Mouse (Mus musculus) kidney, postnatal 10 days (tissue): ENCODE results near the gene Nelfe.
"Not testable (repeated sequence)": the region's sequence is repeated elsewhere in the genome, so short reads cannot be mapped to it uniquely, and the experiment has no call there.

Experiments
- DNase-seq: peaks from one replicate; pipeline ENCODE4 v3.0.0; 2021; ENCODE audit warnings: mixed read lengths

The Nelfe gene

GRCm38 (mm10) chr17:34894074-34894597 is 43.9 kb downstream of the Nelfe start:
- DNase-seq = peak; percentile 97

GRCm38 (mm10) chr17:34894801-34895530 is 44.8 kb downstream of the Nelfe start:
- peak; percentile 77 for DNase-seq

DNA sequence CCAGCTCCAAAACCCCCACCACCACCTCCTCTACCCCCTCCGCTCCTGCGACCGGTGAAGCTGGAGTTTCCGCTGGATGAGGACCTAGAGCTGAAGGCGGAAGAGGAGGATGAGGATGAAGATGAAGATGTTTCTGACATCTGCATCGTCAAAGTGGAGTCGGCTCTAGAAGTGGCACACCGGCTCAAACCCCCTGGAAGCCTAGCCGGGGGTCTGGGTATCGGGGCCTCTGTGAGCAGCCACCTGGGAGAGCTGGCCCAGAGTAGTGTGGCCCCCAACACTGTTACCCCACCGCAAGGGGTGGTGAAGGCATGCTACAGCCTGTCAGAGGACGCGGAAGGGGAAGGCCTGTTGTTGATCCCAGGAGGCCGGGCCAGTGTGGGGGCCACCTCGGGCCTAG is 45.5 kb downstream of the Nelfe start:
- peak; percentile 22 for DNase-seq

GRCm38 (mm10) chr17:34896366-34896765 is 46.2 kb downstream of the Nelfe start:
- DNase-seq = peak; percentile 47

DNA sequence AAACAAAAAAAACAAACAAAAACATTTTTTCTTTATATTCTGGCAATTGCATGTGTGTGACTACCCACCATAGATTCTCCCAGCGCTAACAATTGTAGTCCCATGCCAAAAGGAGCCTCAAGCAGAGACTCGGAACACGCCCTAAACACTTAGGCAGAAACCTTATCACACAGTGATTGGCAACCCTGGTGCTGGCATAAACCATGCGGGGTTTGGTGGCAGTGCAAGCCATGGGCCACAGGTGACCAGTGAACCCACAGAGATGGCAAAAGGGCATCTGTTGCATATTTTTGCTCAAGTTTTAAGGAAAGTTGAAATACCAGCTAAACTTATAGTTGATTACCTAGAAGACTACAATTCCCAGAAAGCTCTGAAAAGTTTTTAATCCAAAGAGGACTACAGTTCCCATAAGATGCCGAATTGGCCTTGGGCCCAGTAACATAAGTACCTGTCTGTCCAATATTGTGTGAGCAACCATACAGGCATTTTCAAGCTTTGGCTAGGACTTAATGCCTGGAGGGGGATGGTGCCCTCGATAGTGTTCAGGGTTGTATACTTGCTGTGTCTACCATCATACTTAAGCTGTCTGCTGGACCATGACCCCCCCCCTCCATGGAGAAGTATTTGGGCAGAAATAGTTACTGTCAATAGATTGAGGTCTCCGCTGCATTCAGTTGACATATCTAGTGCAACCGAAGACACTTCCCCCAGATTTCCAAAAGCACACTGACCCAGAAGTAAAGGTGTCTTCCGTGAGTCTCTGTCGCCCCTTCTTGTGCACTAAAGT is 47.4 kb downstream of the Nelfe start:
- peak; percentile 60 for DNase-seq

GRCm38 (mm10) chr17:34898160-34898586 is 48.0 kb downstream of the Nelfe start, which contains the start of the genes C2 and Ehmt2:
TSS of gene C2 (minus strand) at chr17:34898265.
TSS of gene Ehmt2 (plus strand) at chr17:34898469.
- DNase-seq = peak; percentile 87

DNA sequence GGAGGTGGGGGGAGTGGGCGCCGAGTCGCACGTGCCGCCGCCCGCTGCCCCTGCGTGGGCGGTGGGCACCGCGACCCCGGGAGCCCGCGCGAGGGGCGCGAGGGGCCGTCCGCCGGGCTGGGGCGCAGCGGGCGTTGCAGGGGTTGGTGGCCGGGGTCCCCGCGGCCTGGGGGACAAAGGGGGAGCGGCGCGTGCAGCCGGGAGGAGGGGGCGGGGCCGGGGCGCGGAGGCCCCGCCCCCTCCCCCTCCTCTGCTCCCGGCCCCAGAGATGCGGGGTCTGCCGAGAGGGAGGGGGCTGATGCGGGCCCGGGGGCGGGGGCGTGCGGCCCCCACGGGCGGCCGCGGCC is 48.5 kb downstream of the Nelfe start:
- DNase-seq = peak; percentile 65

DNA sequence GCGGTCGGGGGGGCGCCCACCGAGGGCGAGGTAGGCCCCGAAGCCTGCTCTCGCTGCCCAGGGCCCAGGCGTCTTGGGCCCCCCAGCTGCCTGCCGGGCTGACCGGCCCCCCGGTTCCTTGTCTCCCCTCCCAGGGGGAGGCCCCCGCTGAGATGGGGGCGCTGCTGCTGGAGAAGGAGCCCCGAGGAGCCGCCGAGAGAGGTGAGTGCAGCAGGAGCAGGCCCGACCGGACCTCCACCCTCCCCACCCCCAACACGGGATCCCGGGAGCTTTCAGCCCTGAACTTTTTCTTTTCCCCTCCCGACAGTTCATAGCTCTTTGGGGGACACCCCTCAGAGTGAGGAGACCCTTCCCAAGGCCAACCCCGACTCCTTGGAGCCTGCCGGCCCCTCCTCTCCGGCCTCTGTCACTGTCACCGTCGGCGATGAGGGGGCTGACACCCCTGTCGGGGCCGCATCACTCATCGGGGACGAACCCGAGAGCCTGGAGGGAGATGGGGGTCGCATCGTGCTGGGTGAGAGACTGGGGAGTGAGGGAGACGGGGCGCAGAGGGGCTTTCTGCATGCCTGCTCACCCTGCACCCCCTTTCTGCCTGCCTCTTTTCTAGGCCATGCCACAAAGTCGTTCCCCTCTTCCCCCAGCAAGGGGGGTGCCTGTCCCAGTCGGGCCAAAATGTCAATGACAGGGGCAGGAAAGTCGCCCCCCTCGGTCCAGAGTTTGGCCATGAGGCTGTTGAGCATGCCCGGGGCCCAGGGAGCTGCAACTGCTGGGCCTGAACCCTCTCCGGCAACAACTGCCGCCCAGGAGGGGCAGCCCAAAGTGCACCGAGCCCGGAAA is 49.1 kb downstream of the Nelfe start:
- DNase-seq = peak; percentile 71

- peak; percentile 57 for DNase-seq
Measured at GRCm38 (mm10) chr17:34899890-34900243, 49.7 kb downstream of the Nelfe start.

GRCm38 (mm10) chr17:34900826-34901225 is 50.6 kb downstream of the Nelfe start:
- DNase-seq = not testable (repeated sequence)

GRCm38 (mm10) chr17:34901948-34902347 is 51.8 kb downstream of the Nelfe start:
- not testable (repeated sequence) for DNase-seq

- no peak for DNase-seq
Measured at GRCm38 (mm10) chr17:34902895-34903294, 52.7 kb downstream of the Nelfe start.
